Mouse (Mus musculus) adrenal gland, postnatal 36 days (tissue): Measurements from ENCODE around the gene Kirrel3. TPM values are rescaled to one million over a fixed set of nuclear protein-coding genes. Genes with fewer than 3 reads are reported as not detected.

Experiments
- DNase-seq, 2 experiments: peaks; one replicate each; pipeline ENCODE4 v3.0.0; 2021; ENCODE audit warnings: mixed read lengths in 1 of 2
- total RNA-seq, 2 experiments: library from RNA; stranded (reverse); gene quantifications; 2 replicates each; pipeline ENCODE4 v1.2.3; 2021

Kirrel3 gene
- total RNA-seq, 2 experiments from 2014 or later: 0.26 to 0.33 TPM

GRCm38 (mm10) chr9:34988683-34989082 is 503.0 kb downstream of the Kirrel3 start:
- no peak for DNase-seq

GRCm38 (mm10) chr9:34992201-34992600 is 506.5 kb downstream of the Kirrel3 start:
- DNase-seq: peak; percentile 26 to 32

GRCm38 (mm10) chr9:34993467-34994211 is 507.9 kb downstream of the Kirrel3 start:
- DNase-seq: peak; percentile 95

GRCm38 (mm10) chr9:34995078-34995477 is 509.4 kb downstream of the Kirrel3 start:
- peak; percentile 22 to 45 for DNase-seq

- peak in 1 of 2 experiments; percentile 15 for DNase-seq
These were observed 510.1 kb downstream of the Kirrel3 start for GRCm38 (mm10) chr9:34995660-34996378.

GRCm38 (mm10) chr9:34997880-34998865 is 512.5 kb downstream of the Kirrel3 start:
- no peak for DNase-seq

- no peak for DNase-seq
These were observed 518.4 kb downstream of the Kirrel3 start for GRCm38 (mm10) chr9:35004113-35004512.

- no peak for DNase-seq
These were observed 522.1 kb downstream of the Kirrel3 start for GRCm38 (mm10) chr9:35007697-35008341.

GRCm38 (mm10) chr9:35016762-35017161 is 531.1 kb downstream of the Kirrel3 start:
- peak; percentile 56 to 65 for DNase-seq

- peak in 1 of 2 experiments; percentile 40 for DNase-seq
These were observed 531.9 kb downstream of the Kirrel3 start for GRCm38 (mm10) chr9:35017563-35017962.

- DNase-seq: no peak
These were observed 532.4 kb downstream of the Kirrel3 start for GRCm38 (mm10) chr9:35018056-35018455.

GRCm38 (mm10) chr9:35019372-35019771 is 533.7 kb downstream of the Kirrel3 start:
- DNase-seq: peak in 1 of 2 experiments; percentile 71

- DNase-seq: no peak
These were observed 534.4 kb downstream of the Kirrel3 start for GRCm38 (mm10) chr9:35020015-35020653.

- no peak for DNase-seq
These were observed 536.0 kb downstream of the Kirrel3 start for GRCm38 (mm10) chr9:35021744-35022143.

- DNase-seq: no peak
These were observed 539.1 kb downstream of the Kirrel3 start for GRCm38 (mm10) chr9:35024591-35025496.

GRCm38 (mm10) chr9:35026311-35026710 is 540.6 kb downstream of the Kirrel3 start:
- DNase-seq: no peak

GRCm38 (mm10) chr9:35026897-35027311 is 541.2 kb downstream of the Kirrel3 start:
- DNase-seq: no peak

GRCm38 (mm10) chr9:35027382-35027997 is 541.8 kb downstream of the Kirrel3 start:
- DNase-seq: no peak

GRCm38 (mm10) chr9:35030823-35031222 is 545.1 kb downstream of the Kirrel3 start:
- DNase-seq: peak; percentile 61 to 76
